Mouse (Mus musculus) CH12.LX (cell line): ENCODE measurements at regions not wholly inside any gene's neighbourhood (a gene's known extent, or its start where the extent isn't known, plus 50 kb on each side); places are given as distances from the start of the nearest gene placed in this dataset.

Experiments
- DNase-seq: peaks from one replicate; pipeline ENCODE4 v3.0.0-alpha.2; 2013; ENCODE audit errors: extremely low read depth
- H3K27ac ChIP-seq: 2 replicates; pipeline ENCODE4 v1.5.1; 2012; ENCODE audit warnings: low read depth, mild to moderate bottlenecking, control low read depth, moderate library complexity; ENCODE audit not compliant: insufficient read depth
- H3K27me3 ChIP-seq: replicated peaks from 2 replicates; pipeline ENCODE3; 2012; ENCODE audit warnings: inconsistent platforms
- H3K36me3 ChIP-seq, 2 experiments: replicated peaks in 1 of 2; 2 replicates each; pipeline versions ENCODE3 to v1.6.1; 2012; ENCODE audit warnings: inconsistent platforms in 1 of 2, low read length in 1 of 2, mild to moderate bottlenecking in 1 of 2, mixed read lengths in 1 of 2, moderate library complexity in 1 of 2; ENCODE audit not compliant: control insufficient read depth in 1 of 2, insufficient read depth in 1 of 2
- H3K4me1 ChIP-seq, 2 experiments: 2 replicates each; pipeline ENCODE4 v1.6.1; 2012; ENCODE audit warnings: inconsistent platforms in 1 of 2, moderate library complexity in 1 of 2; ENCODE audit not compliant: insufficient read depth in 2 of 2, control insufficient read depth in 1 of 2
- H3K4me2 ChIP-seq: 2 replicates; pipeline ENCODE4 v1.6.1; 2012; ENCODE audit warnings: low read depth, mild to moderate bottlenecking, control low read depth; ENCODE audit not compliant: poor library complexity, insufficient read depth, severe bottlenecking
- H3K4me3 ChIP-seq, 3 experiments: fragments of 150-350 bp in 1 of 3; sonication (generic) in 1 of 3; replicated peaks in 1 of 3; 2 replicates each; pipeline versions ENCODE3 to v1.5.1; 2011 to 2012; ENCODE audit warnings: low read depth in 2 of 3, low read length in 2 of 3, mild to moderate bottlenecking in 2 of 3, moderate library complexity in 2 of 3, control low read depth in 1 of 3, improper control_type of control experiment in 1 of 3, inconsistent platforms in 1 of 3, mixed read lengths in 1 of 3; ENCODE audit not compliant: poor library complexity in 1 of 3
- H3K79me2 ChIP-seq: replicated peaks from 2 replicates; pipeline ENCODE4 v1.6.1; 2012; ENCODE audit warnings: mild to moderate bottlenecking, moderate library complexity; ENCODE audit not compliant: control insufficient read depth, poor library complexity, insufficient read depth, severe bottlenecking; ENCODE audit errors: extremely low read depth
- H3K9ac ChIP-seq: 2 replicates; pipeline ENCODE4 v1.6.1; 2012; ENCODE audit warnings: low read depth, mild to moderate bottlenecking, control low read depth, moderate library complexity; ENCODE audit not compliant: insufficient read depth
- H3K9me3 ChIP-seq: replicated peaks from 2 replicates; pipeline ENCODE3; 2012; ENCODE audit warnings: low read length, inconsistent platforms, mixed read lengths
- BHLHE40 ChIP-seq: IDR thresholded peaks from 2 replicates; pipeline ENCODE4 v1.6.1; 2011; ENCODE audit warnings: mild to moderate bottlenecking, low read depth, low read length, improper control_type of control experiment
- CHD1 ChIP-seq: IDR thresholded peaks from 2 replicates; pipeline ENCODE4 v1.6.1; 2012; ENCODE audit warnings: low read depth, low read length, improper control_type of control experiment, inconsistent platforms
- CHD2 ChIP-seq: IDR thresholded peaks from 2 replicates; pipeline ENCODE4 v1.6.1; 2011; ENCODE audit warnings: low read length, improper control_type of control experiment
- E2F4 ChIP-seq: IDR thresholded peaks from 2 replicates; pipeline ENCODE4 v1.6.1; 2011; ENCODE audit warnings: low read depth, low read length, improper control_type of control experiment; ENCODE audit not compliant: insufficient replicate concordance
- EP300 ChIP-seq: IDR thresholded peaks from 2 replicates; pipeline ENCODE4 v1.6.1; 2011; ENCODE audit warnings: low read length, improper control_type of control experiment
- ETS1 ChIP-seq: conservative IDR thresholded peaks from 2 replicates; pipeline ENCODE4 v1.6.1; 2012; ENCODE audit warnings: low read depth, mild to moderate bottlenecking, inconsistent platforms, low read length, improper control_type of control experiment, moderate library complexity
- IRF4 ChIP-seq: IDR thresholded peaks from 2 replicates; pipeline ENCODE4 v1.6.1; 2014; ENCODE audit warnings: low read depth, mild to moderate bottlenecking, inconsistent platforms, low read length, improper control_type of control experiment
- JUN ChIP-seq: IDR thresholded peaks from 2 replicates; pipeline ENCODE4 v1.6.1; 2011; ENCODE audit warnings: low read depth, mild to moderate bottlenecking, low read length, improper control_type of control experiment, moderate library complexity; ENCODE audit not compliant: insufficient read depth
- JUND ChIP-seq: conservative IDR thresholded peaks from 2 replicates; pipeline ENCODE4 v1.6.1; 2011; ENCODE audit warnings: low read depth, low read length, improper control_type of control experiment
- KAT2A ChIP-seq: IDR thresholded peaks from 2 replicates; pipeline ENCODE4 v1.6.1; 2012; ENCODE audit warnings: low read length, improper control_type of control experiment, inconsistent platforms; ENCODE audit not compliant: insufficient replicate concordance
- MAFK ChIP-seq: IDR thresholded peaks from 2 replicates; pipeline ENCODE4 v1.6.1; 2011; ENCODE audit warnings: low read length, improper control_type of control experiment; ENCODE audit not compliant: insufficient replicate concordance
- MAX ChIP-seq: IDR thresholded peaks from 2 replicates; pipeline ENCODE4 v1.6.1; 2011; ENCODE audit warnings: low read length, improper control_type of control experiment
- MAZ ChIP-seq: IDR thresholded peaks from 2 replicates; pipeline ENCODE4 v1.6.1; 2012; ENCODE audit warnings: low read depth, mild to moderate bottlenecking, inconsistent platforms, low read length, improper control_type of control experiment, moderate library complexity
- MEF2A ChIP-seq: IDR thresholded peaks from 2 replicates; pipeline ENCODE4 v1.6.1; 2014; ENCODE audit warnings: low read depth, mild to moderate bottlenecking, inconsistent platforms, low read length, improper control_type of control experiment, borderline replicate concordance
- MXI1 ChIP-seq: IDR thresholded peaks from 2 replicates; pipeline ENCODE4 v1.6.1; 2011; ENCODE audit warnings: mild to moderate bottlenecking, low read depth, low read length, improper control_type of control experiment
- MYC ChIP-seq: IDR thresholded peaks from 2 replicates; pipeline ENCODE4 v1.6.1; 2011; ENCODE audit warnings: low read depth, mild to moderate bottlenecking, improper control_type of control experiment, low read length
- NELFE ChIP-seq: IDR thresholded peaks from 2 replicates; pipeline ENCODE4 v1.6.1; 2011; ENCODE audit warnings: low read depth, low read length, improper control_type of control experiment
- PAX5 ChIP-seq: IDR thresholded peaks from 2 replicates; pipeline ENCODE4 v1.6.1; 2012; ENCODE audit warnings: low read length, inconsistent platforms, mixed read lengths
- POLR2A ChIP-seq: IDR thresholded peaks from 2 replicates; pipeline ENCODE4 v1.6.1; 2011; ENCODE audit warnings: low read depth, mild to moderate bottlenecking, improper control_type of control experiment, low read length
- POLR2AphosphoS2 ChIP-seq: IDR thresholded peaks from 2 replicates; pipeline ENCODE4 v1.6.1; 2011; ENCODE audit warnings: low read depth, low read length, improper control_type of control experiment
- RAD21 ChIP-seq: IDR thresholded peaks from 2 replicates; pipeline ENCODE4 v1.6.1; 2011; ENCODE audit warnings: low read depth, mild to moderate bottlenecking, low read length, improper control_type of control experiment, moderate library complexity
- RCOR1 ChIP-seq: conservative IDR thresholded peaks from 2 replicates; pipeline ENCODE4 v1.6.1; 2012; ENCODE audit warnings: low read depth, mild to moderate bottlenecking, inconsistent platforms, low read length, improper control_type of control experiment
- SMC3 ChIP-seq: IDR thresholded peaks from 2 replicates; pipeline ENCODE4 v1.6.1; 2011; ENCODE audit warnings: low read depth, low read length, improper control_type of control experiment
- TCF12 ChIP-seq: IDR thresholded peaks from 2 replicates; pipeline ENCODE4 v1.6.1; 2014; ENCODE audit warnings: low read depth, mild to moderate bottlenecking, inconsistent platforms, low read length, improper control_type of control experiment
- USF1 ChIP-seq: IDR thresholded peaks from 2 replicates; pipeline ENCODE4 v1.6.1; 2014; ENCODE audit warnings: low read depth, mild to moderate bottlenecking, inconsistent platforms, low read length, improper control_type of control experiment
- USF2 ChIP-seq: conservative IDR thresholded peaks from 2 replicates; pipeline ENCODE4 v1.6.1; 2011; ENCODE audit warnings: low read depth, low read length, improper control_type of control experiment
- ZKSCAN1 ChIP-seq: IDR thresholded peaks from 2 replicates; pipeline ENCODE4 v1.6.1; 2012; ENCODE audit warnings: low read depth, inconsistent platforms, low read length, improper control_type of control experiment, borderline replicate concordance
- ZMIZ1 ChIP-seq: IDR thresholded peaks from 2 replicates; pipeline ENCODE4 v1.6.1; 2012; ENCODE audit warnings: low read depth, mild to moderate bottlenecking, inconsistent platforms, low read length, improper control_type of control experiment
- dilution Hi-C: fragments of 300-500 bp; cut with MboI; formaldehyde crosslinking; loops from 2 replicates; pipeline ENCODE4 v1.14.3; 2020; ENCODE audit warnings: low sequenced_read_pairs; ENCODE audit not compliant: extremely low pct_unique_long_range_greater_than_20kb, extremely low pct_ligation_motif_present
- in situ Hi-C: fragments of 300-500 bp; cut with MboI; formaldehyde crosslinking; loops from 3 replicates; pipeline ENCODE4 v1.14.3; 2019; ENCODE audit warnings: low sequenced_read_pairs, low pct_ligation_motif_present, low pct_unique_long_range_greater_than_20kb, mixed read lengths

DNA sequence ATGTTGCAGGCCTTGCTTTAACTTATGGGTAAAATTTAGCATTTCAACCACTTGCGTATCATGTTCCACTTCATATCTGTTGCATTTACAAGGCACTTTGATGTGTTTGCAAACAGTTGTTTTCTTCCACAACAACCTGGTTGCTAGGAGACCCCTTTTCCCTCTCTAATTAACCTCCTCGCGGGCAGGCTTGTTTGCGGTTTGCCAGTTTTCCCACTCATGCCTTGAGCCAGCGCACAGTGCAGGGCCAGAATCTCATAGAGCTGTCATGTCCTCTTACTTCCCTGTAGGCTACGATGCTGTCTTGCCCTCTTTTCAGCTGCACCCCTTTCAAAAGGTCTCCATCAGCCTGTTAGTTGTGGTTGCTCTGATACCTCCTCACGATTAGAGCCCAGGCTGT, 199.3 kb downstream of the Tgfb2 start:
- peaks cover 65% of the 10 kb centered on the region for H3K9me3 ChIP-seq
- dilution Hi-C loops, result no loop called here
- DNase-seq, result no peak

DNA sequence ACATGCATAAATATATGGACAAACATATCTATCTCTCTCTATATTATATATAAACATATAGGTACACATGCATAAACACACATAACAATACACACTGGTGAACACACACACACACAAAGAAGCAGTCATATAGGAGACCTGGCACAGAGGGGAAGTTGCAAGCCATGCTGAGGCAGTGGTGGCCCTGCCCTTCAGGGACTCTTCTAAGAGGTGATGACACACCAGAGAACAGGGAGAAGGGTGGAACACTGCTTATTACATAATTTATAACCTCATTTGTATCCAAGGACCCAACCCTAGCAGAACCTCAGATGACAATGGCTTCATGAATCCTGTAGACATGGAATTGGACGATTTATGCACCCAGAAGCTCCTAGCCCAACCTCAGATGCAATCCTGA, 199.9 kb downstream of the Tgfb2 start:
- H3K27ac ChIP-seq, result no peak overlapping the region
- no peaks in the 10 kb centered on the region for H3K79me2 ChIP-seq
- no peaks in the 10 kb centered on the region for H3K4me1 ChIP-seq
- H3K4me3 ChIP-seq, result no peak overlapping the region
- no peaks in the 10 kb centered on the region for H3K36me3 ChIP-seq
- no peak for TF ChIP-seq CHD1
- TF ChIP-seq JUN, result no peak
- no peak for TF ChIP-seq BHLHE40
- no peak for TF ChIP-seq MXI1
- no peak for TF ChIP-seq MAX
- no peak for TF ChIP-seq KAT2A
- TF ChIP-seq TCF12, result no peak
- no peak for TF ChIP-seq SMC3
- TF ChIP-seq ZKSCAN1, result no peak
- TF ChIP-seq MAFK, result no peak
- TF ChIP-seq PAX5, result no peak
- TF ChIP-seq E2F4, result no peak
- no peak for TF ChIP-seq USF1
- no peak for TF ChIP-seq MEF2A
- no peak for TF ChIP-seq POLR2AphosphoS2
- no peak for TF ChIP-seq POLR2A
- TF ChIP-seq MAZ, result no peak
- TF ChIP-seq USF2, result no peak
- TF ChIP-seq EP300, result no peak
- TF ChIP-seq IRF4, result no peak
- peaks cover 65% of the 10 kb centered on the region for H3K9me3 ChIP-seq
- no peak for DNase-seq
- in situ Hi-C loops, result no loop called here
- no peaks in the 10 kb centered on the region for H3K27me3 ChIP-seq
- no peak overlapping the region for H3K4me2 ChIP-seq
- dilution Hi-C loops, result no loop called here
- H3K9ac ChIP-seq, result no peak overlapping the region

More for the DNA sequence above, 199.3 kb downstream of the Tgfb2 start:
- Histone ChIP-seq H3K36me3 (no peaks in the 10 kb centered on the region), H3K9ac (no peak overlapping the region), H3K27me3 (no peaks in the 10 kb centered on the region), H3K4me3 (no peak overlapping the region), H3K4me1 (no peaks in the 10 kb centered on the region), H3K4me2 (no peak overlapping the region), H3K27ac (no peak overlapping the region), H3K79me2 (no peaks in the 10 kb centered on the region)
- in situ Hi-C loops, result no loop called here
- TF ChIP-seq ZMIZ1, result no peak
- no peak for TF ChIP-seq MAX
- no peak for TF ChIP-seq RCOR1
- TF ChIP-seq CHD2, result no peak
- TF ChIP-seq CHD1, result no peak
- TF ChIP-seq JUND, result no peak
- TF ChIP-seq MAZ, result no peak
- TF ChIP-seq MYC, result no peak
- TF ChIP-seq ETS1, result no peak
- no peak for TF ChIP-seq MAFK
- TF ChIP-seq PAX5, result no peak
- no peak for TF ChIP-seq RAD21
- no peak for TF ChIP-seq KAT2A
- no peak for TF ChIP-seq NELFE
